Mouse (Mus musculus) kidney, adult 2 months (tissue): ENCODE measurements around the gene Ulk4.

Experiments
- CTCF ChIP-seq: fragments of 200-500 bp; conservative IDR thresholded peaks from 2 replicates; pipeline ENCODE4 v1.5.1; 2011; ENCODE audit warnings: low read depth, mild to moderate bottlenecking, control low read depth, low read length, moderate library complexity, mixed read lengths; ENCODE audit not compliant: insufficient read depth, insufficient read length
- POLR2A ChIP-seq: fragments of 200-500 bp; IDR thresholded peaks from one replicate; pipeline ENCODE4 v1.6.1; 2011; ENCODE audit warnings: low read depth, low read length, control low read depth

GRCm38 (mm10) chr9:121057401-121057800 is 219.6 kb downstream of the Ulk4 start:
- no peak for TF ChIP-seq POLR2A
- TF ChIP-seq CTCF: no peak
